Mouse (Mus musculus) lung, embryonic 15.5 days (tissue): Measurements from ENCODE around the gene Cdk11b. TPM values are rescaled to one million over a fixed set of nuclear protein-coding genes. Genes with fewer than 3 reads are reported as not detected.
"Not testable (repeated sequence)": the region's sequence is repeated elsewhere in the genome, so short reads cannot be mapped to it uniquely, and the experiment has no call there.

Source experiments
- ATAC-seq: fragments of 200-750 bp; cut with Nextera tagmentation; 2 replicates; pipeline ENCODE4 v1.8.0; 2017; ENCODE audit warnings: moderate number of reproducible peaks, borderline replicate concordance; ENCODE audit not compliant: low FRiP score, low TSS enrichment; ENCODE audit errors: extremely low read depth
- H3K27ac ChIP-seq: fragments of 300-500 bp; sonication (generic); 2 replicates; pipeline ENCODE4 v1.5.1; 2015; ENCODE audit warnings: moderate library complexity, mild to moderate bottlenecking, inconsistent platforms
- H3K27me3 ChIP-seq: fragments of 300-500 bp; sonication (generic); 2 replicates; pipeline ENCODE4 v1.6.1; 2015; ENCODE audit warnings: inconsistent platforms
- H3K36me3 ChIP-seq: fragments of 300-500 bp; sonication (generic); 2 replicates; pipeline ENCODE4 v1.6.1; 2015; ENCODE audit warnings: inconsistent platforms
- H3K4me1 ChIP-seq: fragments of 300-500 bp; sonication (generic); 2 replicates; pipeline ENCODE4 v1.6.1; 2015; ENCODE audit warnings: inconsistent platforms
- H3K4me2 ChIP-seq: fragments of 300-500 bp; sonication (generic); 2 replicates; pipeline ENCODE4 v1.6.1; 2015; ENCODE audit warnings: inconsistent platforms, mild to moderate bottlenecking, moderate library complexity
- H3K4me3 ChIP-seq: fragments of 300-500 bp; sonication (generic); 2 replicates; pipeline ENCODE4 v1.5.1; 2015; ENCODE audit warnings: mild to moderate bottlenecking, inconsistent platforms
- H3K9ac ChIP-seq: fragments of 300-500 bp; sonication (generic); 2 replicates; pipeline ENCODE4 v1.6.1; 2015; ENCODE audit warnings: inconsistent platforms
- H3K9me3 ChIP-seq: fragments of 300-500 bp; sonication (generic); 2 replicates; pipeline ENCODE4 v1.6.1; 2016; ENCODE audit warnings: inconsistent platforms
- WGBS: fragments of 180-500 bp; shearing (Covaris S2); methylation state at CpG from one replicate; pipeline ENCODE4 v1.1.7; 2015; 5-methylcytosine and 5-hydroxymethylcytosine counted together
- polyA plus RNA-seq: library from polyadenylated mRNA; unstranded; fragments of >200 nt; fragmentation: Nextera tagmentation; extraction: Ambion mirVana; gene quantifications from 2 replicates; pipeline ENCODE4 v1.2.1, GENCODE M21; 2015

Cdk11b gene
- polyA plus RNA-seq, 1 experiment from 2014 or later = 53.6 TPM

GRCm38 (mm10) chr4:155675991-155676390 lies 51.3 kb downstream of the Cdk11b start:
- Histone ChIP-seq H3K9me3 (no peaks in the 10 kb centered on the region), H3K27ac (no peak overlapping the region), H3K27me3 (no peaks in the 10 kb centered on the region), H3K4me3 (no peak overlapping the region), H3K36me3 (no peaks in the 10 kb centered on the region), H3K4me1 (no peaks in the 10 kb centered on the region), H3K4me2 (no peak overlapping the region), H3K9ac (no peak overlapping the region)
- 68% methylated on average over 2 of the region's 2 CpGs for WGBS
- no peak for ATAC-seq

GRCm38 (mm10) chr4:155683670-155684277 lies 59.1 kb downstream of the Cdk11b start:
- not testable (repeated sequence) for H3K9ac ChIP-seq, ATAC-seq, H3K27ac ChIP-seq, H3K4me3 ChIP-seq, H3K27me3 ChIP-seq, H3K4me1 ChIP-seq, H3K9me3 ChIP-seq, H3K4me2 ChIP-seq, H3K36me3 ChIP-seq
- 83% methylated on average over 16 of the region's 19 CpGs for WGBS

GRCm38 (mm10) chr4:155687764-155688163 lies 63.1 kb downstream of the Cdk11b start:
- H3K9ac ChIP-seq, H3K36me3 ChIP-seq, H3K4me1 ChIP-seq, H3K9me3 ChIP-seq, H3K4me3 ChIP-seq, H3K27me3 ChIP-seq, H3K4me2 ChIP-seq, H3K27ac ChIP-seq, ATAC-seq: not testable (repeated sequence)
- WGBS = 72% methylated on average over 4 of the region's 4 CpGs

GRCm38 (mm10) chr4:155690571-155691375 lies 66.1 kb downstream of the Cdk11b start:
- peaks cover 9% of the 10 kb centered on the region; the same call in 1 of the 2 replicates for H3K27me3 ChIP-seq
- H3K36me3 ChIP-seq = no peaks in the 10 kb centered on the region
- WGBS = 71% methylated on average over 12 of the region's 12 CpGs
- peaks cover 13% of the 10 kb centered on the region for H3K4me1 ChIP-seq
- ATAC-seq = no peak
- no peaks in the 10 kb centered on the region for H3K9me3 ChIP-seq
- no peak overlapping the region for H3K4me3 ChIP-seq
- H3K27ac ChIP-seq = no peak overlapping the region
- H3K9ac ChIP-seq = no peak overlapping the region
- H3K4me2 ChIP-seq = no peak overlapping the region

- Histone ChIP-seq H3K4me3 (no peak overlapping the region), H3K9me3 (no peaks in the 10 kb centered on the region), H3K27ac (no peak overlapping the region), H3K4me1 (peaks cover 13% of the 10 kb centered on the region), H3K9ac (no peak overlapping the region), H3K36me3 (no peaks in the 10 kb centered on the region), H3K27me3 (peaks cover 9% of the 10 kb centered on the region; the same call in 1 of the 2 replicates), H3K4me2 (no peak overlapping the region)
- 95% methylated on average over 3 of the region's 3 CpGs for WGBS
- ATAC-seq = no peak
Measured at GRCm38 (mm10) chr4:155692421-155692820, 67.8 kb downstream of the Cdk11b start.

GRCm38 (mm10) chr4:155694111-155694481 lies 69.4 kb downstream of the Cdk11b start, which contains the start of gene Fndc10:
Gene Fndc10 (plus strand): TSS chr4:155694342.
- Histone ChIP-seq H3K4me1 (peaks cover 13% of the 10 kb centered on the region), H3K9ac (peak within 1 kb of the TSS; percentile 53), H3K4me3 (peak within 1 kb of the TSS; percentile 70), H3K27ac (no peak within 1 kb of the TSS), H3K27me3 (peaks cover 9% of the 10 kb centered on the region; the same call in 1 of the 2 replicates), H3K36me3 (no peaks in the 10 kb centered on the region), H3K9me3 (no peaks in the 10 kb centered on the region), H3K4me2 (peak within 1 kb of the TSS; percentile 99)
- WGBS = under 1% methylated on average over 37 of the region's 47 CpGs
- peak; percentile 82 for ATAC-seq

- Histone ChIP-seq H3K4me3 (peak overlapping the region; percentile 70), H3K4me1 (peaks cover 13% of the 10 kb centered on the region), H3K4me2 (peak overlapping the region; percentile 99), H3K9ac (peak overlapping the region; percentile 53), H3K27me3 (peaks cover 9% of the 10 kb centered on the region; the same call in 1 of the 2 replicates), H3K27ac (no peak overlapping the region), H3K9me3 (no peaks in the 10 kb centered on the region), H3K36me3 (no peaks in the 10 kb centered on the region)
- 2% methylated on average over 89 of the region's 92 CpGs for WGBS
- ATAC-seq = peak; percentile 76
Measured at GRCm38 (mm10) chr4:155694482-155695401, 70.1 kb downstream of the Cdk11b start.

GRCm38 (mm10) chr4:155695531-155696062 lies 70.9 kb downstream of the Cdk11b start:
- Histone ChIP-seq H3K36me3 (no peaks in the 10 kb centered on the region), H3K9me3 (no peaks in the 10 kb centered on the region), H3K27me3 (peaks cover 9% of the 10 kb centered on the region; the same call in 1 of the 2 replicates), H3K4me1 (peaks cover 13% of the 10 kb centered on the region), H3K9ac (no peak overlapping the region), H3K27ac (no peak overlapping the region), H3K4me3 (peak overlapping the region; percentile 70; the same call in 1 of the 2 replicates), H3K4me2 (peak overlapping the region; percentile 99)
- 90% methylated on average over 4 of the region's 4 CpGs for WGBS
- ATAC-seq = no peak

GRCm38 (mm10) chr4:155696261-155697255 lies 71.9 kb downstream of the Cdk11b start:
- no peak overlapping the region for H3K4me2 ChIP-seq
- H3K9ac ChIP-seq = no peak overlapping the region
- ATAC-seq = no peak

More at GRCm38 (mm10) chr4:155696261-155697255, 71.9 kb downstream of the Cdk11b start:
- Histone ChIP-seq H3K27ac (no peak overlapping the region), H3K9me3 (no peaks in the 10 kb centered on the region), H3K4me1 (peaks cover 13% of the 10 kb centered on the region), H3K36me3 (no peaks in the 10 kb centered on the region), H3K4me3 (no peak overlapping the region), H3K27me3 (peaks cover 9% of the 10 kb centered on the region; the same call in 1 of the 2 replicates)
- WGBS = 60% methylated on average over 16 of the region's 16 CpGs
